Mouse (Mus musculus): ENCODE measurements at regions not wholly inside any gene's neighbourhood (a gene's known extent, or its start where the extent isn't known, plus 50 kb on each side); places are given as distances from the start of the nearest gene placed in this dataset.
A peak's percentile ranks its signal among the peaks of the same experiment; 100 is the strongest.
"Not testable (repeated sequence)": the region's sequence is repeated elsewhere in the genome, so short reads cannot be mapped to it uniquely, and the experiment has no call there.

DNA sequence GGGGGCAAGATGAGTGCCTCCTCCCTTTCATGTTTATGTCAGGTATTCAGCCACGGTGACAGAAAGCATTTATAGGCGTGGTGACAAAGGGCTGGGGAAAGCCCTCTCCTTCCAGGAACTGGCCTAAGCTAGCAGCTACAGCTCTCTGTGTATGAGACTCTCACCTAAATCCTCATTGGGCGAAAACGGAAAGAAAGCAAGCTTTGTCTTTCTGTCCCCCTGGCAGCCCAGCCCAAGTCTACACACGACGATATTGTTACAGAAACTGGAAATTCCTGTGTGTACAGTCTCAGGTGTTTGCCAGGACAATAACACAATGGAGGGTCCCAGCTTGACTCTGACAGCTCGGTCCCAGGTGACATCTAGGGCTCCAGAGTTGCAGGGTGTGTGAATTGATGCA lies 60.0 kb downstream of the Dact2 start:
- WGBS: 62% methylated on average over 7 of the region's 7 CpGs
- Histone ChIP-seq H3K9me3 (ENCODE audit: control insufficient read depth, low read length) (no peaks in the 10 kb centered on the region), H3K4me1 (ENCODE audit: control insufficient read depth, insufficient read depth, low read length) (no peaks in the 10 kb centered on the region), H3K36me3 (ENCODE audit: control insufficient read depth, insufficient read depth, low read length) (no peaks in the 10 kb centered on the region), H3K27ac (ENCODE audit: low read depth, low read length) (no peak overlapping the region), H3K4me2 (replicated peaks; ENCODE audit: low read depth, low read length) (no peak overlapping the region), H3K27me3 (ENCODE audit: control insufficient read depth, insufficient read depth, low read length) (no peaks in the 10 kb centered on the region), H3K9ac (ENCODE audit: low read depth, low read length) (no peak overlapping the region), H3K4me3 (ENCODE audit: low read length) (no peak overlapping the region)
- no peak for ATAC-seq (ENCODE audit: low FRiP score, low TSS enrichment)

DNA sequence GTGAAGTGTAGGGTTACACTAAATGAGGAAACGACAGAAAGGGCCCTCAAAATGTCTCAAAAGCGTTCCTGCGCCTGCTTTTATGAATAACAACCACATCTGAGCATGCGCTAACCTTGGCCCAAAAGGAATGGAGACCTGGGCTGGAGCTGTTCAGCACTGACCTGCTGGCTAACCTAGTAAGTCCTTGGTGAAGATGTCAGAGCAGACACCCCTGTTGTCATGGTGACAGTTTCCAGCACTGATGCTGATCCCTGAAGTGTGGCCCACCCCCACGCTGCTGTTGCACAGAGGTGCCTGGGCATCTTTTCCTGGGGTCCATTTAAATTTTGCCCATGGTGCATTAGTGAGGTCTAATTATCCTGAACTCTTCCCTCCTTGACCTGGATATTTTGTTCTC lies 62.4 kb downstream of the Dact2 start:
- Histone ChIP-seq H3K9me3 (ENCODE audit: control insufficient read depth, low read length) (no peaks in the 10 kb centered on the region), H3K4me2 (replicated peaks; ENCODE audit: low read depth, low read length) (no peak overlapping the region), H3K36me3 (ENCODE audit: control insufficient read depth, insufficient read depth, low read length) (no peaks in the 10 kb centered on the region), H3K9ac (ENCODE audit: low read depth, low read length) (no peak overlapping the region), H3K27me3 (ENCODE audit: control insufficient read depth, insufficient read depth, low read length) (no peaks in the 10 kb centered on the region), H3K27ac (ENCODE audit: low read depth, low read length) (no peak overlapping the region), H3K4me3 (ENCODE audit: low read length) (no peak overlapping the region), H3K4me1 (ENCODE audit: control insufficient read depth, insufficient read depth, low read length) (no peaks in the 10 kb centered on the region)
- 77% methylated on average over 5 of the region's 5 CpGs for WGBS
- ATAC-seq (ENCODE audit: low FRiP score, low TSS enrichment): no peak

DNA sequence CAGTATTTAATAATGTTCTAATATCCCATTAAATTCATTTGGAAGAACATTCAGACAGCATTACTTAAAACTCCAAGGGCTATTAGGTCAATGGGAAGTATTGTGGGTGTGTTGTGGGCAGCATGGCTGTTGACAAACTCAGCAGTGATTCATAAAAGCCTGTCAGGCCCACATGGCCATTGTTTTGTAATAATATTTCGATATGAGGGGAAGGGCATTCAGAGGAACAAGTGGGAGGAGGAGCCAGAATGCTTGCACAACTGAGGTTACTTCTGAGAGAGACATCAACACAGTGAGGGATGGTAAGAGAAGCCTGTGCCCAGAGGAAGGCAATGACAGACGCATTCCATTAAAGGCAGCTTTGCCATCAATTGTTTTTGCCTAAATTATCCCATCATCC lies 63.8 kb downstream of the Dact2 start:
- no peaks in the 10 kb centered on the region for H3K9me3 ChIP-seq (ENCODE audit: control insufficient read depth, low read length)
- ATAC-seq (ENCODE audit: low FRiP score, low TSS enrichment): no peak
- H3K36me3 ChIP-seq (ENCODE audit: control insufficient read depth, insufficient read depth, low read length): no peaks in the 10 kb centered on the region
- H3K4me2 ChIP-seq (replicated peaks; ENCODE audit: low read depth, low read length): no peak overlapping the region
- no peak overlapping the region for H3K27ac ChIP-seq (ENCODE audit: low read depth, low read length)
- WGBS: 82% methylated on average over 2 of the region's 2 CpGs
- no peak overlapping the region for H3K4me3 ChIP-seq (ENCODE audit: low read length)
- H3K9ac ChIP-seq (ENCODE audit: low read depth, low read length): no peak overlapping the region
- no peaks in the 10 kb centered on the region for H3K4me1 ChIP-seq (ENCODE audit: control insufficient read depth, insufficient read depth, low read length)
- no peaks in the 10 kb centered on the region; the same call in 1 of the 2 replicates for H3K27me3 ChIP-seq (ENCODE audit: control insufficient read depth, insufficient read depth, low read length)

DNA sequence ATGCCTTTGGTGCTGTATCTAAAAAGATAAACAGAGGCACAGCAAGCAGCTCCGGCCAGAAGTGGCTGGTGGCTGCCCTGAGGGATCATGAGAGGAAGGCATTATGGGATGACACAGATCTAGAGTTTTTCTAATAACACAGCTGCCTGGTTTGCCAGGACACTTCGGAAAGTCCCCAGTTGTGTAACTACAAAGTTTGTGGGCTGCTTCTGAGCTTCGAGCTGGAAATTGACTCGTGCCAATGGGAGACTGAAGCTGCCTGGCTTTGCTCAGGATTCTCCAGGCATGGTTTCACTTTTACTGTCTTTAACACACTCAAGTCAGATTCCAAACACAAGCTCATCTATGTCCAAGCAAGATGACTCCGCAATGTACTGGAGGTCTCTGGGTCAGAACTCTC lies 65.2 kb downstream of the Dact2 start:
- Histone ChIP-seq H3K27ac (ENCODE audit: low read depth, low read length) (no peak overlapping the region), H3K9me3 (ENCODE audit: control insufficient read depth, low read length) (no peaks in the 10 kb centered on the region), H3K4me2 (replicated peaks; ENCODE audit: low read depth, low read length) (no peak overlapping the region), H3K4me1 (ENCODE audit: control insufficient read depth, insufficient read depth, low read length) (no peaks in the 10 kb centered on the region), H3K4me3 (ENCODE audit: low read length) (no peak overlapping the region), H3K9ac (ENCODE audit: low read depth, low read length) (no peak overlapping the region), H3K27me3 (ENCODE audit: control insufficient read depth, insufficient read depth, low read length) (no peaks in the 10 kb centered on the region; the same call in 1 of the 2 replicates), H3K36me3 (ENCODE audit: control insufficient read depth, insufficient read depth, low read length) (no peaks in the 10 kb centered on the region)
- 85% methylated on average over 5 of the region's 5 CpGs for WGBS
- no peak for ATAC-seq (ENCODE audit: low FRiP score, low TSS enrichment)

DNA sequence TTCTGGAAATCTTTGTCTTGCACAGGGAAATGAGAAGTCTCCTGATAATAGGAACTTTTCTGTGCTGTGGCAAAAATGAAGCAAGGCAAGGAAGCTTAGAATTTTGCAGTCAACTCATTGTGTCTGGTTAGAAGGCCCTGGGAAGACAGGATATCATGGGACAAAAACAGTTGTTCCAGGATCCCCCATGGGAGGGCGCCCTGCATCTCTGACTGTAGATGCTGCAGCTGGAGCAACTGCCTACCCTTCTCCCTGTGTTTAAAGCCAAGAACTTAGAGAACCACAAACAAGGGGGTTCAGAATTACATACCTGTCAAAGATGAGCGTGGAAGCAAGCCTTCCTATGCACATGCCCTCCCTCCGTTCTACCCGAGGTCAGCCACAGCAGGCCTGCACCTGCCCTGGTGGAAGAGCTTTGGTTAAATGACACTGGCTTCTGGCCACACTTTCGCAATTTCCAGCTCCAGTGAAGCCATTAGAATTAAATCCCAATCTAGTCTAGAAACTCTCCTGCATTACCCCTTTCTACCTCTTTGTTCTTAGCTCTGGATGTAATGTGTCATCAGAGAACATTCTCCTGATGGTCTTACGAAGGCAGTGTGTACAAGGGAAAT lies 67.3 kb downstream of the Dact2 start:
- Histone ChIP-seq H3K9me3 (ENCODE audit: control insufficient read depth, low read length) (no peaks in the 10 kb centered on the region), H3K27ac (ENCODE audit: low read depth, low read length) (no peak overlapping the region), H3K4me3 (ENCODE audit: low read length) (no peak overlapping the region), H3K36me3 (ENCODE audit: control insufficient read depth, insufficient read depth, low read length) (no peaks in the 10 kb centered on the region), H3K4me1 (ENCODE audit: control insufficient read depth, insufficient read depth, low read length) (no peaks in the 10 kb centered on the region), H3K4me2 (replicated peaks; ENCODE audit: low read depth, low read length) (no peak overlapping the region), H3K9ac (ENCODE audit: low read depth, low read length) (0 out of 2 replicates have a peak overlapping the region, but pooled peaks have one; percentile 18), H3K27me3 (ENCODE audit: control insufficient read depth, insufficient read depth, low read length) (no peaks in the 10 kb centered on the region; the same call in 1 of the 2 replicates)
- WGBS: 64% methylated on average over 6 of the region's 6 CpGs
- no peak for ATAC-seq (ENCODE audit: low FRiP score, low TSS enrichment)

DNA sequence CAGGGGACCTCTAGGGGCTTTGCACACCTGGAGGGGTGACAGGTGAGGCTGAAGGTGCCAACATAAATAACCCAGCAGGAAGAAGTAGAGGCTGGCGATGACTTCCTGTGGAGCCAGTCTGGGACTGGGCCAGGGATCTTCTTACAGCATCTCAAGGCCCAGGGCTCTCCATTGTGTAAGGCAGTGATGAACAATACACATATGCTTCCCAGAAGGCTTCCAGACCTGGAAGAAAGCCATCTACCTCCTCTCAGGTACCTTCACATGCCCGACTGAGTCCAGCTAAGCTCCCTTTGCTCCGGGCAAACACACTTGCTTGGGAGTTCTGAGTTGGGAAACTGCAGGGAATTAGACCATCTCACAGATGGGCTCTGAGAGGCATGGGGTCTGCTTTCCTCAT lies 69.5 kb downstream of the Dact2 start:
- Histone ChIP-seq H3K9ac (ENCODE audit: low read depth, low read length) (no peak overlapping the region), H3K4me2 (replicated peaks; ENCODE audit: low read depth, low read length) (no peak overlapping the region), H3K4me1 (ENCODE audit: control insufficient read depth, insufficient read depth, low read length) (no peaks in the 10 kb centered on the region), H3K27me3 (ENCODE audit: control insufficient read depth, insufficient read depth, low read length) (no peaks in the 10 kb centered on the region; the same call in 1 of the 2 replicates), H3K27ac (ENCODE audit: low read depth, low read length) (no peak overlapping the region), H3K36me3 (ENCODE audit: control insufficient read depth, insufficient read depth, low read length) (no peaks in the 10 kb centered on the region), H3K9me3 (ENCODE audit: control insufficient read depth, low read length) (no peaks in the 10 kb centered on the region), H3K4me3 (ENCODE audit: low read length) (no peak overlapping the region)
- 75% methylated on average over 3 of the region's 3 CpGs for WGBS
- ATAC-seq (ENCODE audit: low FRiP score, low TSS enrichment): no peak

DNA sequence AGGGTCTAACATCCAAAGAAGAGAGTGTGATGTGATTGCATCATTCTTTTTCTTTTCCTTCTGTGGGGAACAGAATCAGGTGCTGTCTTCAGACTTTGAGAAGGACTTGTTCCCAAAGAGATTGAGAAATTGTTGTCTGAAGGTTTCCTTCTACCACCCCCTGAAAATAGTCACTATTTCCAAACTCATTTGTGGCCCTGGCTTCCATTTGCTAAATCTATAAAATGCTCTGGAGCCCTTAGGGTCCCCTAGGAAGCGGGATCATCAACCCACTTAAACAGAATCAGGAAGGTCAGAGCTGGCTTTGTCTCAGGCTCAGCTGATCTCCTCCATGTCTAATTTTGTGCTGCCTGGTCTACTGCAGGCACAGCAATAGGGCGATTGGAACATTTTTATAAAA lies 70.1 kb downstream of the Dact2 start:
- no peak overlapping the region for H3K27ac ChIP-seq (ENCODE audit: low read depth, low read length)
- no peaks in the 10 kb centered on the region for H3K9me3 ChIP-seq (ENCODE audit: control insufficient read depth, low read length)
- no peaks in the 10 kb centered on the region; the same call in 1 of the 2 replicates for H3K27me3 ChIP-seq (ENCODE audit: control insufficient read depth, insufficient read depth, low read length)
- 85% methylated on average over 2 of the region's 2 CpGs for WGBS
- no peak overlapping the region for H3K9ac ChIP-seq (ENCODE audit: low read depth, low read length)
- H3K4me2 ChIP-seq (replicated peaks; ENCODE audit: low read depth, low read length): no peak overlapping the region
- H3K4me3 ChIP-seq (ENCODE audit: low read length): no peak overlapping the region
- H3K4me1 ChIP-seq (ENCODE audit: control insufficient read depth, insufficient read depth, low read length): no peaks in the 10 kb centered on the region
- no peaks in the 10 kb centered on the region for H3K36me3 ChIP-seq (ENCODE audit: control insufficient read depth, insufficient read depth, low read length)
- no peak for ATAC-seq (ENCODE audit: low FRiP score, low TSS enrichment)

DNA sequence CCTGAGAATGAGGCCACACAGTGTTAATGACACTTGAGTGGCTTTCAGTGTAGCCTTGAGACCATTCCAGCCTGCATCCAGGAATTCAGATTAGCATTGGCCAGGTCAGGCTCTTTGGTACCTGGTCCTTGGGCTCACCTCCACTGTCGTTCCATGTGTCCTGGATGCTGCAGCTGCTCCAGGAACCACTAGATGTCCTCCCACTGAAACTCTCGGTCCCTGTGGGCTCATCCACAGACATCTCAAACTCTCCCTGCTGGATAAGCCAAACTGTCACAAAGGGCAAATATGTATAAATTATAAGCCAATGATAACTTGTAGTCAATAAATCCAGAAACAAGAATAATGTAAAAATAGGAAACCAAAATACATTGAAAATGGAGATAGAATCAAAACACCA lies 67.7 kb upstream of the Gm7358 start:
- WGBS: 17% methylated on average over 2 of the region's 2 CpGs
- H3K27ac ChIP-seq (ENCODE audit: low read depth, low read length); ATAC-seq (ENCODE audit: low FRiP score, low TSS enrichment); H3K4me1 ChIP-seq (ENCODE audit: control insufficient read depth, insufficient read depth, low read length); H3K4me3 ChIP-seq (ENCODE audit: low read length); H3K36me3 ChIP-seq (ENCODE audit: control insufficient read depth, insufficient read depth, low read length); H3K9ac ChIP-seq (ENCODE audit: low read depth, low read length); H3K4me2 ChIP-seq (replicated peaks; ENCODE audit: low read depth, low read length); H3K9me3 ChIP-seq (ENCODE audit: control insufficient read depth, low read length); H3K27me3 ChIP-seq (ENCODE audit: control insufficient read depth, insufficient read depth, low read length): not testable (repeated sequence)

DNA sequence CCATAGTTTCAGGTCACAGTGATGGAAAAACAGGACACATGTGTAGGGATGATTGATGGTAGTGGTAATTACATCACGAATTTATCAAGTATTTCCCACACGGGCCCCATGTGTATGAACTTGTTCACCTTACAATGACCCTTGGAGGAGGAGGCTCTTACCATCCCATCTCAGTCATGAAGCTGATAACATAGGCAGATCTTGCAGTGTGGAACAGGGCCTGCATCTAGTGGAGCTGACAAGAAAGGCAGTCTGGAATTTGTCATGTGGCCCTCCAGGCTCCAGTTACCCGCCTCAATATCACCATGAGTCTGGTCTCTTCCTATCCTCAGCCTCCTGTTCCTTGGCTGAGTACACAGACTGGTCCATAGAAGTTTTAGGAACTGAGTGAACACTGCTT lies 59.5 kb upstream of the Gm7358 start:
- no peak overlapping the region for H3K9ac ChIP-seq (ENCODE audit: low read depth, low read length)
- no peak for ATAC-seq (ENCODE audit: low FRiP score, low TSS enrichment)
- H3K9me3 ChIP-seq (ENCODE audit: control insufficient read depth, low read length): no peaks in the 10 kb centered on the region
- no peak overlapping the region for H3K4me3 ChIP-seq (ENCODE audit: low read length)
- no peaks in the 10 kb centered on the region for H3K36me3 ChIP-seq (ENCODE audit: control insufficient read depth, insufficient read depth, low read length)
- H3K27me3 ChIP-seq (ENCODE audit: control insufficient read depth, insufficient read depth, low read length): no peaks in the 10 kb centered on the region
- H3K27ac ChIP-seq (ENCODE audit: low read depth, low read length): no peak overlapping the region
- WGBS: 76% methylated on average over 3 of the region's 3 CpGs
- H3K4me2 ChIP-seq (replicated peaks; ENCODE audit: low read depth, low read length): no peak overlapping the region
- no peaks in the 10 kb centered on the region for H3K4me1 ChIP-seq (ENCODE audit: control insufficient read depth, insufficient read depth, low read length)
